Mouse (Mus musculus): Measurements from ENCODE around the gene Cers3. TPM values are rescaled to one million over a fixed set of nuclear protein-coding genes. Genes with fewer than 3 reads are reported as not detected.

The Cers3 gene
- polyA plus RNA-seq, 1 experiment from 2014 or later = 0.46 TPM

DNA sequence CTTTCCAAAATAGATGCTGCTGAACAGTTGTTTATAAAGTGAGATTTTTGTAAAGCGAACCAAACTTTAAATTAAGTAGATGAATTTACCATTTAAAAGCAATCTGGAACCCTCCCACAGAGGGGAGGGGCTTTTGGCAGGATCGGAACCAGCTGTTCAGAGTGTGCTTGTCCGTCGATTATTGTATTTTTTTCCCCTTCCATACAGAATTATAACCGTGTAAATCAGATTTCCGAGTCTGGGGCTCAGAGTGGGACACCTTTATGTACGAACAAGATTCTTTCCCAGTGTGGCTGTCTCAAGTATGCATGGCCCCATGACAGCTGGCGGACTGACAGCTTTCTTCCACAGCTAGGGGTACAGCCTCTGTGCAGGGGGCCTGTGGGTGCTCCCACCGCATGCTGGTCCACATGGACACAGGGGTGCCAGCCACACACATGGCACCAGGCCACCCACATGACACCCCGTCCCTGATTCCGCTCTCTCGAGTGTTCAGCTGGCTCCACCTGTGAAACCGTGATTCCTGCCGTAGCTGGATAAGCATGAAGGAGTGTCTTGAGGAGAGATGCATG, 128.7 kb downstream of the Cers3 start:
- 84% methylated on average over 14 of the region's 14 CpGs for WGBS
- Histone ChIP-seq H3K9me3 (replicated peaks) (no peaks in the 10 kb centered on the region), H3K4me2 (no peak overlapping the region), H3K4me1 (peaks cover 21% of the 10 kb centered on the region), H3K27ac (no peak overlapping the region), H3K27me3 (no peaks in the 10 kb centered on the region), H3K9ac (no peak overlapping the region), H3K4me3 (no peak overlapping the region), H3K36me3 (ENCODE audit: poor library complexity, severe bottlenecking) (no peaks in the 10 kb centered on the region)
- ATAC-seq = no peak

DNA sequence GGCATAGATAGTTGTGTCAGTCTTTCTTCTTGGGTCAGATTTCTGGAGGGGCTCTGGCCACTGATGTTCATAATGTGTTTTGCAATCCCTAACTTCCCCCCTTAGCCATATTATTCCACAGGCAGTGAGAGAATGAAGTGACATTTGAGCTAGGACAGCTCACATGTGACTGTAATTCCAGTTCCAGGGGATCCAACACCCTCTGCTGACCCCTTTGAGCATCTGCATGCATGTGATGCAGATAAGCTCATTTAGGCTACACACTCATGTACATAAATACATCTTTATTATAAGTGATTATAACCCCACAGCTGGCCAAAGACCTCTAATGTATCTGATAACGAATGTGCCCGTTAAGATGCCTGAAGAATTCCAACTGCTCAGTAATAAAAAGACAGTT, 129.9 kb downstream of the Cers3 start:
- H3K27ac ChIP-seq = no peak overlapping the region
- peaks cover 9% of the 10 kb centered on the region for H3K4me1 ChIP-seq
- no peak overlapping the region for H3K4me3 ChIP-seq
- no peaks in the 10 kb centered on the region for H3K27me3 ChIP-seq
- WGBS = 66% methylated on average over 2 of the region's 2 CpGs
- H3K36me3 ChIP-seq (ENCODE audit: poor library complexity, severe bottlenecking) = no peaks in the 10 kb centered on the region
- no peak for ATAC-seq
- no peak overlapping the region for H3K9ac ChIP-seq
- no peaks in the 10 kb centered on the region; the same call in 1 of the 2 replicates for H3K9me3 ChIP-seq (replicated peaks)
- H3K4me2 ChIP-seq = no peak overlapping the region

Other genes with a start within 250 kb of the Cers3 start
- 16.1 and 16.8 TPM in 2 replicates for gene Asb7, start 53.9 kb upstream of the Cers3 start, polyA plus RNA-seq (2015; fragmentation: Nextera tagmentation; extraction: Ambion mirVana)
- gene Lins1, start 53.6 kb upstream of the Cers3 start, polyA plus RNA-seq (2015; fragmentation: Nextera tagmentation; extraction: Ambion mirVana) = 16.9 and 22.7 TPM in 2 replicates
- 1.5 and 1.9 TPM in 2 replicates for gene Adamts17, start 96.2 kb downstream of the Cers3 start, polyA plus RNA-seq (2015; fragmentation: Nextera tagmentation; extraction: Ambion mirVana)

All from forebrain, embryonic 13.5 days (tissue).